Mouse (Mus musculus) layer of hippocampus, adult 2 months (tissue): ENCODE results near the gene Akirin2. TPM values are rescaled to one million over a fixed set of nuclear protein-coding genes. Genes with fewer than 3 reads are reported as not detected.

Experiments
- DNase-seq, 2 experiments: peaks; one replicate each; pipeline ENCODE4 v3.0.0; 2022; ENCODE audit warnings: low spot score in 2 of 2
- H3K27ac ChIP-seq: fragments of 200-600 bp; 2 replicates; pipeline ENCODE4 v1.8.1; 2022
- H3K4me3 ChIP-seq: fragments of 200-600 bp; 2 replicates; pipeline ENCODE4 v1.8.1; 2022; ENCODE audit warnings: mild to moderate bottlenecking
- CTCF ChIP-seq: fragments of 200-600 bp; conservative IDR thresholded peaks from 2 replicates; pipeline ENCODE4 v1.8.1; 2022; ENCODE audit warnings: antibody characterized with exemption, mild to moderate bottlenecking, moderate library complexity
- long read RNA-seq, 2 experiments: library from polyadenylated mRNA; stranded (forward); transcript quantifications; one replicate each; pipeline ENCODE4 v2.0.0; 2021; ENCODE audit warnings: borderline mapping rate in 2 of 2
- total RNA-seq, 2 experiments: library from RNA; stranded (reverse); gene quantifications; 2 replicates each; pipeline ENCODE4 v1.2.3; 2021

The Akirin2 gene
- 100 to 1,000 TPM in 1 of 2 experiments, 10 to 100 TPM in 1; 96.0 to 103 TPM for total RNA-seq
- long read RNA-seq, experiment 1, transcript Akirin2-201 (5 exons, 1,397 nt): major isoform, 58 of 68 reads
- long read RNA-seq, experiment 1, partial matches to known transcripts: 2 of 68 reads
- long read RNA-seq, experiment 1, other reads (novel, unspliced or antisense): 7 of 68 reads
- long read RNA-seq, experiment 2, transcript Akirin2-201 (5 exons, 1,397 nt): major isoform, 66 of 72 reads
- long read RNA-seq, experiment 2, partial matches to known transcripts: 1 of 72 reads
- long read RNA-seq, experiment 2, other reads (novel, unspliced or antisense): 5 of 72 reads

GRCm38 (mm10) chr4:34550748-34551097, at the start of gene Akirin2:
Gene Akirin2 (plus strand): TSS chr4:34550937.
- TF ChIP-seq CTCF: no peak
- Histone ChIP-seq H3K27ac (peak within 1 kb of the TSS; percentile 97), H3K4me3 (peak within 1 kb of the TSS; percentile 91)
- no peak for DNase-seq

- TF ChIP-seq CTCF: no peak
- Histone ChIP-seq H3K4me3 (no peak overlapping the region), H3K27ac (no peak overlapping the region)
- no peak for DNase-seq
These were observed 40.4 kb upstream of the Akirin2 start for GRCm38 (mm10) chr4:34510305-34510704.

GRCm38 (mm10) chr4:34522846-34523245, 27.9 kb upstream of the Akirin2 start:
- no peak overlapping the region for H3K4me3 ChIP-seq
- DNase-seq: peak in 1 of 2 experiments; percentile 59
- TF ChIP-seq CTCF: no peak
- no peak overlapping the region; the same call in 1 of the 2 replicates for H3K27ac ChIP-seq

GRCm38 (mm10) chr4:34523586-34523985, 27.2 kb upstream of the Akirin2 start:
- Histone ChIP-seq H3K27ac (no peak overlapping the region), H3K4me3 (no peak overlapping the region)
- TF ChIP-seq CTCF: no peak
- DNase-seq: no peak

GRCm38 (mm10) chr4:34526771-34527170, 24.0 kb upstream of the Akirin2 start:
- DNase-seq: no peak
- Histone ChIP-seq H3K4me3 (no peak overlapping the region), H3K27ac (no peak overlapping the region)
- no peak for TF ChIP-seq CTCF

- no peak for TF ChIP-seq CTCF
- DNase-seq: peak in 1 of 2 experiments; percentile 22
- H3K4me3 ChIP-seq: no peak overlapping the region
- peak overlapping the region; percentile 28; the same call in 1 of the 2 replicates for H3K27ac ChIP-seq
These were observed 22.2 kb upstream of the Akirin2 start for GRCm38 (mm10) chr4:34528430-34529100.

GRCm38 (mm10) chr4:34529379-34529778, 21.4 kb upstream of the Akirin2 start:
- TF ChIP-seq CTCF: no peak
- 0 out of 2 replicates have a peak overlapping the region, but pooled peaks have one; percentile 1 for H3K27ac ChIP-seq

GRCm38 (mm10) chr4:34529941-34530340, 20.8 kb upstream of the Akirin2 start:
- H3K4me3 ChIP-seq: no peak overlapping the region
- no peak overlapping the region for H3K27ac ChIP-seq
- DNase-seq: no peak
- no peak for TF ChIP-seq CTCF

More at GRCm38 (mm10) chr4:34529379-34529778, 21.4 kb upstream of the Akirin2 start:
- H3K4me3 ChIP-seq: no peak overlapping the region
- no peak for DNase-seq

GRCm38 (mm10) chr4:34549981-34550747, 573 bp upstream of the Akirin2 start:
- peak; percentile 98 for DNase-seq
- Histone ChIP-seq H3K27ac (peak overlapping the region; percentile 97), H3K4me3 (peak overlapping the region; percentile 91)
- no peak for TF ChIP-seq CTCF

GRCm38 (mm10) chr4:34551098-34551809, 517 bp downstream of the Akirin2 start:
- DNase-seq: peak; percentile 11 to 21
- no peak for TF ChIP-seq CTCF
- H3K27ac ChIP-seq: peak overlapping the region; percentile 97
- peak overlapping the region; percentile 91 for H3K4me3 ChIP-seq

GRCm38 (mm10) chr4:34551966-34552365, 1.2 kb downstream of the Akirin2 start:
- Histone ChIP-seq H3K27ac (peak overlapping the region; percentile 97), H3K4me3 (peak overlapping the region; percentile 91)

GRCm38 (mm10) chr4:34554596-34554995, 3.9 kb downstream of the Akirin2 start:
- TF ChIP-seq CTCF: no peak
- H3K27ac ChIP-seq: no peak overlapping the region
- no peak for DNase-seq
- no peak overlapping the region; the same call in 1 of the 2 replicates for H3K4me3 ChIP-seq

More at GRCm38 (mm10) chr4:34551966-34552365, 1.2 kb downstream of the Akirin2 start:
- TF ChIP-seq CTCF: no peak
- DNase-seq: no peak

GRCm38 (mm10) chr4:34555604-34556003, 4.9 kb downstream of the Akirin2 start:
- peak overlapping the region; percentile 39; the same call in 1 of the 2 replicates for H3K27ac ChIP-seq
- no peak overlapping the region for H3K4me3 ChIP-seq
- DNase-seq: no peak
- TF ChIP-seq CTCF: no peak
